Mouse (Mus musculus): Measurements from ENCODE around the gene Sptssa. TPM values are rescaled to one million over a fixed set of nuclear protein-coding genes. Genes with fewer than 3 reads are reported as not detected.
"Not testable (repeated sequence)": the region's sequence is repeated elsewhere in the genome, so short reads cannot be mapped to it uniquely, and the experiment has no call there.

The Sptssa gene
- polyA plus RNA-seq, 1 experiment: 54.3 TPM

DNA sequence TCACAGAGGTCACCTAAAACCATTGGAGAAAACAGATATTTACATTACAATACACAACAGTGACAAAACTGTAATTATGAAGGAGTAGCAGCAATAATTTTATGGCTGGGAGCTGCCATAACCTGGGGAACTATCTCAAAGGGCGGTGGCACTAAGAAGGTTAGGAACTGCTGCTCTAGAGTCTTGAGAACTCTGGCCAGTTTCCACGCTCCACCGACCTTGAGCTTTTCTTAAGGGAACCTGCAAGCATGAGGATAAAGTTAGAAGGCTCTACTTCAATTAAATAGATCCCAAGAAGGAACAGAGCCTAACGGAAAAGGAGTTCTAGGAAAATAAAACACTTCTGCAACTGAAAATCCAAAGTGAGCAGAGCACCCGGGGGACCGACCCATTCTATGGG, 9.2 kb upstream of the Sptssa start:
- no peaks in the 10 kb centered on the region for H3K27me3 ChIP-seq (ENCODE audit: control insufficient read depth, insufficient read depth, low read length)
- no peak overlapping the region for H3K4me3 ChIP-seq (ENCODE audit: extremely low read depth, insufficient read depth, insufficient read length)
- no peak for TF ChIP-seq POLR2A (IDR thresholded peaks at IDR 0.05; ENCODE audit: low read depth, low read length)
- no peak for TF ChIP-seq CTCF (IDR thresholded peaks at IDR 0.05; ENCODE audit: extremely low read depth, insufficient read depth, insufficient read length, insufficient replicate concordance)
- no peak overlapping the region for H3K27ac ChIP-seq (ENCODE audit: insufficient read depth, low read length)
- H3K36me3 ChIP-seq (ENCODE audit: control insufficient read depth, insufficient read depth, low read length): peaks cover 2% of the 10 kb centered on the region; the same call in 1 of the 2 replicates
- no peaks in the 10 kb centered on the region for H3K4me1 ChIP-seq (ENCODE audit: control insufficient read depth, insufficient read depth, insufficient read length)
- 91% methylated on average over 6 of the region's 6 CpGs for WGBS
- DNase-seq (ENCODE audit: low read depth in 1 of 2, low spot score in 2 of 2): no peak

DNA sequence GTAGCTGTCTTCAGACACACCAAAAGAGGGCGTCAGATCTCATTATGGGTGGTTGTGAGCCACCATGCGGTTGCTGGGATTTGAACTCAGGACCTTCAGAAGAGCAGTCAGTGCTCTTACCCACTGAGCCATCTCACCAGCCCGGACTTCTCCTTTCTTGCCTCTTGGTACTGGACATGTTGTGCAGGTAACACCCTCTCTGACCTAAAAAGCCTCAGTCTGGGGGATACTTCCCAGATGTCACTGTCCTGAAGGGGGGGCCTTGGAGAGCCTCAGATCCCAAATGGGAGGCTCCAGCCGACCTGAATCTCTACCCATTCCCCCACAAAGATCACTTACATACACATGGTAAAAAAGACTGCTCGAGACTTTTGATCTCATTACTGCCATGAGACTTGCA, 5.1 kb upstream of the Sptssa start:
- not testable (repeated sequence) for H3K4me3 ChIP-seq (ENCODE audit: extremely low read depth, insufficient read depth, insufficient read length); H3K36me3 ChIP-seq (ENCODE audit: control insufficient read depth, insufficient read depth, low read length); DNase-seq (ENCODE audit: low read depth in 1 of 2, low spot score in 2 of 2); H3K27ac ChIP-seq (ENCODE audit: insufficient read depth, low read length); H3K4me1 ChIP-seq (ENCODE audit: control insufficient read depth, insufficient read depth, insufficient read length); H3K27me3 ChIP-seq (ENCODE audit: control insufficient read depth, insufficient read depth, low read length)
- 87% methylated on average over 5 of the region's 5 CpGs for WGBS

DNA sequence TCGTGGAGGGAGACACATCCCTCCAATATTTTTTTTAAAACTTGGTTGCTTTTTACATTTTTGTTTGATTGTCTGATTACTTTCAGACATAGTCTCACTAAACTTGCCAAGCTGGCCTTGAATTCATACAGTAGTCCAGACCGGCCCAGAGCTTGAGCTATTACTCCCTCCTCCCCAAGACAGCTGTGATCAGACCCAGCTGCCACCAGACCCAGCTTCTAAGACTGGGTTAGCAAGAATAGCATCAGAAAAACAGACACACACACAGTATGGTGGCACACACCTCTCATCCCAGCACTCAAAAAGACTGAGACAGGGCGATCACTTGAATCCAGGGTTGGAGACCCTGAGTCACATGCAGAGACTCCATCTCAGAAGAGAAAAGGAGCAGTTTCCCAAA, 3.5 kb upstream of the Sptssa start:
- H3K27ac ChIP-seq (ENCODE audit: insufficient read depth, low read length): no peak overlapping the region
- WGBS: 87% methylated on average over 3 of the region's 3 CpGs

DNA sequence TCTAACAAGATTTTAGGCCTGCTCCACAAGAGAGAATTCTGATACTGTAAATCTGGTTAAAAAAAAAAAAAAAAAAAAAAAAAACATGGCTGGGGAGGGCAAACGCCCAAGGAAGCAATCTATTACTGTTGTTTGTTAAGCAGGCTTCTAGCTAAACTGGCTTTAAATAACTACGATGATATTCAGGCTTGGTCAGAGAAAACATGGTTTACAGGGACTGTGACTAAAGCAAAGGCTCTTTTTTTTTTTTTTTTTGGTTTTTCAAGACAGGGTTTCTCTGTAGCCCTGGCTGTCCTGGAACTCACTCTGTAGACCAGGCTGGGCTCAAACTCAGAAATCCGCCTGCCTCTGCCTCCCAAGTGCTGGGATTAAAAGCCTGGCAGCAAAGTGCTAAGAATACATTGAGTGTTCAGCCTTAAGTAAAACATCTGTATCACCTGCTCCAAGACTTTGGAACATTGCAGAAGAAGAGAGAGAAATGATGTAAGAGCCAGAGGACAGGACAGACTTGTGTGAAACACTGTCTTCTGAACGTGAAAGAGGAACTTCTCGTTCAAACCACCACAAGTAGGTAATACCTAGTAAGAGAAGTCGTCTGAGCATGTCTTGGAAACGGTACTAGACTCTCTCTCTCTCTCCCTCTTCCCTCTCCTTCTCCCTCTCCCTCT, 2.2 kb upstream of the Sptssa start:
- Histone ChIP-seq H3K27ac (ENCODE audit: insufficient read depth, low read length) (no peak overlapping the region), H3K27me3 (ENCODE audit: control insufficient read depth, insufficient read depth, low read length) (no peaks in the 10 kb centered on the region), H3K4me3 (ENCODE audit: extremely low read depth, insufficient read depth, insufficient read length) (no peak overlapping the region), H3K36me3 (ENCODE audit: control insufficient read depth, insufficient read depth, low read length) (no peaks in the 10 kb centered on the region), H3K4me1 (ENCODE audit: control insufficient read depth, insufficient read depth, insufficient read length) (peaks cover 5% of the 10 kb centered on the region; the same call in 1 of the 2 replicates)
- WGBS: 38% methylated on average over 7 of the region's 7 CpGs
- DNase-seq (ENCODE audit: low read depth in 1 of 2, low spot score in 2 of 2): no peak
- TF ChIP-seq POLR2A (IDR thresholded peaks at IDR 0.05; ENCODE audit: low read depth, low read length): no peak
- no peak for TF ChIP-seq CTCF (IDR thresholded peaks at IDR 0.05; ENCODE audit: extremely low read depth, insufficient read depth, insufficient read length, insufficient replicate concordance)

More for the DNA sequence above, 3.5 kb upstream of the Sptssa start:
- no peak overlapping the region for H3K4me3 ChIP-seq (ENCODE audit: extremely low read depth, insufficient read depth, insufficient read length)
- no peaks in the 10 kb centered on the region for H3K36me3 ChIP-seq (ENCODE audit: control insufficient read depth, insufficient read depth, low read length)
- peaks cover 3% of the 10 kb centered on the region; the same call in 1 of the 2 replicates for H3K4me1 ChIP-seq (ENCODE audit: control insufficient read depth, insufficient read depth, insufficient read length)
- DNase-seq (ENCODE audit: low read depth in 1 of 2, low spot score in 2 of 2): no peak
- H3K27me3 ChIP-seq (ENCODE audit: control insufficient read depth, insufficient read depth, low read length): no peaks in the 10 kb centered on the region
- no peak for TF ChIP-seq POLR2A (IDR thresholded peaks at IDR 0.05; ENCODE audit: low read depth, low read length)
- TF ChIP-seq CTCF (IDR thresholded peaks at IDR 0.05; ENCODE audit: extremely low read depth, insufficient read depth, insufficient read length, insufficient replicate concordance): no peak

DNA sequence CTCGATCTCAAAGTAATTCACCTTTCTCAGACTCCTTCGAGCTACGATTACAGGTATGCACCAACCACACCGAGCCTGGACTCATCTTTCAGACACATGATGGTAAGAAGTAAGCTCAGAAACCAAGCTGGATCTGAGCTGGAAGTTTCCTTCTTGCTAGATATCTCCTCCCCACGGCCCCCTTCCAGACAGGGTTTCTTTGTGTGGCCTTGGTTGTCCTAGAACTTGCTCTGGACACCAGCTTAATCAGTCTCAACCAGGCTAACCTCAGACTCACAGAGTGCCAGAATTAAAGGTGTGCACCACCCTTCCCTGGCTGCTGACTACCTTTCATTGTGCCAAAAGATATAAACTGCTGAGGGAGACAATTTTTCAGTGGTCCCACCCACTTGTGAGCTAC, 1.6 kb upstream of the Sptssa start:
- Histone ChIP-seq H3K27me3 (ENCODE audit: control insufficient read depth, insufficient read depth, low read length) (no peaks in the 10 kb centered on the region), H3K4me1 (ENCODE audit: control insufficient read depth, insufficient read depth, insufficient read length) (peaks cover 5% of the 10 kb centered on the region; the same call in 1 of the 2 replicates), H3K4me3 (ENCODE audit: extremely low read depth, insufficient read depth, insufficient read length) (no peak overlapping the region), H3K27ac (ENCODE audit: insufficient read depth, low read length) (no peak overlapping the region), H3K36me3 (ENCODE audit: control insufficient read depth, insufficient read depth, low read length) (no peaks in the 10 kb centered on the region)
- 92% methylated on average over 5 of the region's 5 CpGs for WGBS
- DNase-seq (ENCODE audit: low read depth in 1 of 2, low spot score in 2 of 2): no peak
- TF ChIP-seq CTCF (IDR thresholded peaks at IDR 0.05; ENCODE audit: extremely low read depth, insufficient read depth, insufficient read length, insufficient replicate concordance) (no peak), POLR2A (IDR thresholded peaks at IDR 0.05; ENCODE audit: low read depth, low read length) (no peak)

DNA sequence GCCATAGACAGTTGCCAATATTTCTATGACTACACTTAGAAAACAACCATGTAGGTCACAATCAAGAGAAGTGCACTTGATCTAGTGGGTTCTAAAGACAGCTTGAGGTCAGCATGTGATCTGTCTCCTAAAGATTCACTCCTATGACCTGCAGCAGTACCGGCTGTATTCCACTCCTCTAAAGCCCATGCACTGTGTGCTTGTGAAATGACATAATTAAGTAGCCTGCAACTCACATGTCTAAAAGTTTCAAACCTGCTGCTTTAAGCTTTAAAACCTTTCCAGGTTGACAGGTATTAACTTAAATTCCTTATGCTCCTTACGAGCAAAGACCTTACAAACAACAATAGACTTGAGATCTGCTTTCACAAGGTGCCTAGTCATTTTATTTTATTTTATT, 853 bp upstream of the Sptssa start:
- DNase-seq (ENCODE audit: low read depth in 1 of 2, low spot score in 2 of 2): no peak
- Histone ChIP-seq H3K27me3 (ENCODE audit: control insufficient read depth, insufficient read depth, low read length) (no peaks in the 10 kb centered on the region), H3K36me3 (ENCODE audit: control insufficient read depth, insufficient read depth, low read length) (no peaks in the 10 kb centered on the region), H3K27ac (ENCODE audit: insufficient read depth, low read length) (no peak overlapping the region), H3K4me1 (ENCODE audit: control insufficient read depth, insufficient read depth, insufficient read length) (peaks cover 5% of the 10 kb centered on the region; the same call in 1 of the 2 replicates), H3K4me3 (ENCODE audit: extremely low read depth, insufficient read depth, insufficient read length) (no peak overlapping the region)
- 78% methylated on average over 2 of the region's 2 CpGs for WGBS
- TF ChIP-seq POLR2A (IDR thresholded peaks at IDR 0.05; ENCODE audit: low read depth, low read length): no peak
- TF ChIP-seq CTCF (IDR thresholded peaks at IDR 0.05; ENCODE audit: extremely low read depth, insufficient read depth, insufficient read length, insufficient replicate concordance): no peak

DNA sequence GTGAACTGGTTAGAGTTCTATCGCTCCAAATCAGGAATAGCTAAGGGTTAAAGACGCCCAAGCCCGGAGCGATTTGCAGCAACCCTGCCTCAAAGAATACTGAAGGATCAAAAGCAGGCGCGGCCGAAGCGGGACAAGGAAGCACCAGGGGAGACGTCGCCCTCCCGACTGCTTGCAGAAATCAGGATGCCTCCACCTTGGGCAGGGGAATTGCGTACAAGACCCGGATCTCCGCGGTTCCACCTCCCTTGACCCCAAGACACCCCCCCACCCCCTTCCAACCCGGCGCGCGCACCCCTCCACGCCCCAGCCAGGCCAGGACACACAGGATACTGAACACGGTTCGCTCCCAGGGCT, 356 bp downstream of the Sptssa start:
- H3K27ac ChIP-seq (ENCODE audit: insufficient read depth, low read length): peak overlapping the region; percentile 61
- no peak for TF ChIP-seq POLR2A (IDR thresholded peaks at IDR 0.05; ENCODE audit: low read depth, low read length)
- no peak for TF ChIP-seq CTCF (IDR thresholded peaks at IDR 0.05; ENCODE audit: extremely low read depth, insufficient read depth, insufficient read length, insufficient replicate concordance)
- H3K4me3 ChIP-seq (ENCODE audit: extremely low read depth, insufficient read depth, insufficient read length): peak overlapping the region; percentile 95
- H3K4me1 ChIP-seq (ENCODE audit: control insufficient read depth, insufficient read depth, insufficient read length): peaks cover 5% of the 10 kb centered on the region; the same call in 1 of the 2 replicates
- no peak for DNase-seq (ENCODE audit: low read depth in 1 of 2, low spot score in 2 of 2)
- H3K36me3 ChIP-seq (ENCODE audit: control insufficient read depth, insufficient read depth, low read length): no peaks in the 10 kb centered on the region
- no peaks in the 10 kb centered on the region for H3K27me3 ChIP-seq (ENCODE audit: control insufficient read depth, insufficient read depth, low read length)
- under 1% methylated on average over 22 of the region's 22 CpGs for WGBS

All from spleen, adult 2 months (tissue).